Mouse (Mus musculus): ENCODE data around the gene Csnk1g1. TPM values are rescaled to one million over a fixed set of nuclear protein-coding genes. Genes with fewer than 3 reads are reported as not detected.
A peak's percentile ranks its signal among the peaks of the same experiment; 100 is the strongest.

Gene Csnk1g1
- polyA plus RNA-seq, 1 experiment: 14.4 TPM

DNA sequence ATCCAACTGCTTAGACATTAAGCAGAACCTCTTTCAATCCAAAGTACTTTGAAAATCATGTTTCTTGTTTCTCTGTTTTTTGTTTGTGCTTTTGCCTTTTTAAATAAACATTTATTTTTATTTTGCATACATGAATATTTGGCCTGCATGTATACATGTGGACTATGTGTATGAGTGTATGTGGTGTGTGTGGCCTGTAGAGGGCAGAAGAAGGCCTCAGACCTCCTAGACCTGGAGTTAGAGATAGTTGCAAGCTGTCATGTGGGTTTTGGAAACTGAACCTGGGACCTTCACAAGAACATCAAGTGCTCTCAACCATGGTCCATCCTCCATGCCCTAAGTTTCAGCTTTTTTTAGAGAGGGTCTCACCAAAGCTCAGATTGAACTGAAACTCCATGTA, 5.3 kb upstream of the Csnk1g1 start:
- no peaks in the 10 kb centered on the region for H3K4me1 ChIP-seq (ENCODE audit: control insufficient read depth, insufficient read depth, low read length)
- H3K4me3 ChIP-seq (replicated peaks; ENCODE audit: control insufficient read depth, low read depth, low read length): no peak overlapping the region
- TF ChIP-seq POLR2A (IDR thresholded peaks at IDR 0.05; ENCODE audit: borderline replicate concordance, control insufficient read depth, low read depth, low read length) (no peak), CTCF (IDR thresholded peaks at IDR 0.05; ENCODE audit: control insufficient read depth, insufficient read depth, low read length) (peak; percentile 31; the same call in 1 of the 2 replicates)
- no peak overlapping the region for H3K27ac ChIP-seq (ENCODE audit: control insufficient read depth, insufficient read depth, low read depth, low read length, poor library complexity)

- under 1% methylated on average over 34 of the region's 34 CpGs for WGBS
- H3K27ac ChIP-seq (ENCODE audit: control insufficient read depth, insufficient read depth, low read depth, low read length, poor library complexity): peak overlapping the region; percentile 49
- peak overlapping the region; percentile 80 for H3K4me3 ChIP-seq (replicated peaks; ENCODE audit: control insufficient read depth, low read depth, low read length)
- H3K4me1 ChIP-seq (ENCODE audit: control insufficient read depth, insufficient read depth, low read length): no peaks in the 10 kb centered on the region
- TF ChIP-seq POLR2A (IDR thresholded peaks at IDR 0.05; ENCODE audit: borderline replicate concordance, control insufficient read depth, low read depth, low read length) (no peak), CTCF (IDR thresholded peaks at IDR 0.05; ENCODE audit: control insufficient read depth, insufficient read depth, low read length) (no peak)
Measured at GRCm38 (mm10) chr9:65909301-65909801, 627 bp downstream of the Csnk1g1 start.

GRCm38 (mm10) chr9:65909837-65910236, 1.1 kb downstream of the Csnk1g1 start:
- Histone ChIP-seq H3K4me3 (replicated peaks; ENCODE audit: control insufficient read depth, low read depth, low read length) (peak overlapping the region; percentile 80), H3K27ac (ENCODE audit: control insufficient read depth, insufficient read depth, low read depth, low read length, poor library complexity) (no peak overlapping the region; the same call in 1 of the 2 replicates), H3K4me1 (ENCODE audit: control insufficient read depth, insufficient read depth, low read length) (no peaks in the 10 kb centered on the region)
- no peak for TF ChIP-seq CTCF (IDR thresholded peaks at IDR 0.05; ENCODE audit: control insufficient read depth, insufficient read depth, low read length)
- TF ChIP-seq POLR2A (IDR thresholded peaks at IDR 0.05; ENCODE audit: borderline replicate concordance, control insufficient read depth, low read depth, low read length): no peak
- under 1% methylated on average over 4 of the region's 4 CpGs for WGBS

GRCm38 (mm10) chr9:65913976-65914375, 5.3 kb downstream of the Csnk1g1 start:
- no peaks in the 10 kb centered on the region for H3K4me1 ChIP-seq (ENCODE audit: control insufficient read depth, insufficient read depth, low read length)
- WGBS: 75% methylated on average over 2 of the region's 2 CpGs
- no peak overlapping the region for H3K4me3 ChIP-seq (replicated peaks; ENCODE audit: control insufficient read depth, low read depth, low read length)

DNA sequence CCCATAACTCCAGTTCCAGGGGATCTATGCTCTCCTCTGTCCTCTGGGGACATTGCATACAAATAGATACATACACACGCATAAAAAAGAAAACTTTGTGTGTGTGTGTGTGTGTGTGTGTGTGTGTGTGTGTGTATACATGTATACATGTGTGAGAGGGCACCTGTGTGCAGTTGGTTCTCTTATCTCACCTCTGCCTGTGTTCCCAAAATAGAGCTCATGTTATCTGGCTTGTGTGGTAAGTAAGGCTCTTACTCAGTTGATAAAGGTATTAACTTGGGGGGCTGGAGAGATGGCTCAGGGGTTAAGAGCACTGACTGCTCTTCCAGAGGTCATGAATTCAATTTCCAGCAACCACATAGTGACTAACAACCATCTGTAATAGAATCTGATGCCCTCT, 8.3 kb downstream of the Csnk1g1 start:
- H3K4me3 ChIP-seq (replicated peaks; ENCODE audit: control insufficient read depth, low read depth, low read length): no peak overlapping the region
- 62% methylated on average over 1 of the region's 1 CpGs for WGBS
- H3K4me1 ChIP-seq (ENCODE audit: control insufficient read depth, insufficient read depth, low read length): no peaks in the 10 kb centered on the region
- H3K27ac ChIP-seq (ENCODE audit: control insufficient read depth, insufficient read depth, low read depth, low read length, poor library complexity): no peak overlapping the region
- TF ChIP-seq CTCF (IDR thresholded peaks at IDR 0.05; ENCODE audit: control insufficient read depth, insufficient read depth, low read length): no peak
- TF ChIP-seq POLR2A (IDR thresholded peaks at IDR 0.05; ENCODE audit: borderline replicate concordance, control insufficient read depth, low read depth, low read length): no peak

More at GRCm38 (mm10) chr9:65913976-65914375, 5.3 kb downstream of the Csnk1g1 start:
- no peak overlapping the region for H3K27ac ChIP-seq (ENCODE audit: control insufficient read depth, insufficient read depth, low read depth, low read length, poor library complexity)
- TF ChIP-seq CTCF (IDR thresholded peaks at IDR 0.05; ENCODE audit: control insufficient read depth, insufficient read depth, low read length): no peak
- TF ChIP-seq POLR2A (IDR thresholded peaks at IDR 0.05; ENCODE audit: borderline replicate concordance, control insufficient read depth, low read depth, low read length): no peak

- Histone ChIP-seq H3K27ac (ENCODE audit: control insufficient read depth, insufficient read depth, low read depth, low read length, poor library complexity) (no peak overlapping the region), H3K4me1 (ENCODE audit: control insufficient read depth, insufficient read depth, low read length) (no peaks in the 10 kb centered on the region; the same call in 1 of the 2 replicates), H3K4me3 (replicated peaks; ENCODE audit: control insufficient read depth, low read depth, low read length) (no peak overlapping the region)
- TF ChIP-seq POLR2A (IDR thresholded peaks at IDR 0.05; ENCODE audit: borderline replicate concordance, control insufficient read depth, low read depth, low read length) (no peak), CTCF (IDR thresholded peaks at IDR 0.05; ENCODE audit: control insufficient read depth, insufficient read depth, low read length) (no peak)
Measured at GRCm38 (mm10) chr9:65928456-65928855, 19.7 kb downstream of the Csnk1g1 start.

GRCm38 (mm10) chr9:65929826-65930225, 21.1 kb downstream of the Csnk1g1 start:
- TF ChIP-seq POLR2A (IDR thresholded peaks at IDR 0.05; ENCODE audit: borderline replicate concordance, control insufficient read depth, low read depth, low read length): no peak
- no peak for TF ChIP-seq CTCF (IDR thresholded peaks at IDR 0.05; ENCODE audit: control insufficient read depth, insufficient read depth, low read length)
- Histone ChIP-seq H3K27ac (ENCODE audit: control insufficient read depth, insufficient read depth, low read depth, low read length, poor library complexity) (no peak overlapping the region), H3K4me1 (ENCODE audit: control insufficient read depth, insufficient read depth, low read length) (no peaks in the 10 kb centered on the region; the same call in 1 of the 2 replicates), H3K4me3 (replicated peaks; ENCODE audit: control insufficient read depth, low read depth, low read length) (no peak overlapping the region)

GRCm38 (mm10) chr9:65937566-65937965, 28.8 kb downstream of the Csnk1g1 start:
- WGBS: 74% methylated on average over 2 of the region's 2 CpGs
- H3K4me1 ChIP-seq (ENCODE audit: control insufficient read depth, insufficient read depth, low read length): no peaks in the 10 kb centered on the region

GRCm38 (mm10) chr9:65951082-65951587, 42.4 kb downstream of the Csnk1g1 start:
- Histone ChIP-seq H3K4me1 (ENCODE audit: control insufficient read depth, insufficient read depth, low read length) (peaks cover 5% of the 10 kb centered on the region; the same call in 1 of the 2 replicates), H3K27ac (ENCODE audit: control insufficient read depth, insufficient read depth, low read depth, low read length, poor library complexity) (no peak overlapping the region), H3K4me3 (replicated peaks; ENCODE audit: control insufficient read depth, low read depth, low read length) (no peak overlapping the region)
- TF ChIP-seq CTCF (IDR thresholded peaks at IDR 0.05; ENCODE audit: control insufficient read depth, insufficient read depth, low read length) (no peak), POLR2A (IDR thresholded peaks at IDR 0.05; ENCODE audit: borderline replicate concordance, control insufficient read depth, low read depth, low read length) (no peak)
- WGBS: 81% methylated on average over 3 of the region's 3 CpGs

More at GRCm38 (mm10) chr9:65937566-65937965, 28.8 kb downstream of the Csnk1g1 start:
- TF ChIP-seq POLR2A (IDR thresholded peaks at IDR 0.05; ENCODE audit: borderline replicate concordance, control insufficient read depth, low read depth, low read length) (no peak), CTCF (IDR thresholded peaks at IDR 0.05; ENCODE audit: control insufficient read depth, insufficient read depth, low read length) (no peak)
- Histone ChIP-seq H3K4me3 (replicated peaks; ENCODE audit: control insufficient read depth, low read depth, low read length) (no peak overlapping the region), H3K27ac (ENCODE audit: control insufficient read depth, insufficient read depth, low read depth, low read length, poor library complexity) (no peak overlapping the region)
